Mouse (Mus musculus): ENCODE data around the gene Actr5. TPM values are rescaled to one million over a fixed set of nuclear protein-coding genes. Genes with fewer than 3 reads are reported as not detected.

Gene Actr5
- polyA plus RNA-seq, 1 experiment from 2014 or later = 6.2 TPM

GRCm38 (mm10) chr2:158652985-158653384 lies 28.3 kb downstream of the Actr5 start:
- Histone ChIP-seq H3K9me3 (ENCODE audit: control insufficient read depth, low read length) (no peaks in the 10 kb centered on the region), H3K4me3 (ENCODE audit: low read length) (no peak overlapping the region), H3K36me3 (ENCODE audit: control insufficient read depth, insufficient read depth, low read length) (no peaks in the 10 kb centered on the region), H3K4me1 (ENCODE audit: control insufficient read depth, insufficient read depth, low read depth, low read length) (no peaks in the 10 kb centered on the region), H3K27me3 (replicated peaks; ENCODE audit: control insufficient read depth, insufficient read depth, low read length) (no peaks in the 10 kb centered on the region), H3K27ac (ENCODE audit: low read depth, low read length) (no peak overlapping the region), H3K9ac (ENCODE audit: low read depth, low read length) (no peak overlapping the region), H3K4me2 (ENCODE audit: low read length) (no peak overlapping the region)
- 9% methylated on average over 4 of the region's 4 CpGs for WGBS
- peak; percentile 61; the same call in 1 of the 2 replicates for ATAC-seq

- no peaks in the 10 kb centered on the region for H3K9me3 ChIP-seq (ENCODE audit: control insufficient read depth, low read length)
- 85% methylated on average over 9 of the region's 9 CpGs for WGBS
- H3K4me2 ChIP-seq (ENCODE audit: low read length) = no peak overlapping the region
- no peaks in the 10 kb centered on the region for H3K27me3 ChIP-seq (replicated peaks; ENCODE audit: control insufficient read depth, insufficient read depth, low read length)
- H3K4me1 ChIP-seq (ENCODE audit: control insufficient read depth, insufficient read depth, low read depth, low read length) = no peaks in the 10 kb centered on the region
- H3K4me3 ChIP-seq (ENCODE audit: low read length) = no peak overlapping the region
- H3K9ac ChIP-seq (ENCODE audit: low read depth, low read length) = no peak overlapping the region
- no peak for ATAC-seq
- no peaks in the 10 kb centered on the region for H3K36me3 ChIP-seq (ENCODE audit: control insufficient read depth, insufficient read depth, low read length)
- no peak overlapping the region for H3K27ac ChIP-seq (ENCODE audit: low read depth, low read length)
Measured at GRCm38 (mm10) chr2:158654717-158655116, 30.0 kb downstream of the Actr5 start.

GRCm38 (mm10) chr2:158655806-158656205 lies 31.1 kb downstream of the Actr5 start:
- H3K4me3 ChIP-seq (ENCODE audit: low read length) = no peak overlapping the region
- H3K36me3 ChIP-seq (ENCODE audit: control insufficient read depth, insufficient read depth, low read length) = no peaks in the 10 kb centered on the region
- H3K9ac ChIP-seq (ENCODE audit: low read depth, low read length) = no peak overlapping the region
- no peak overlapping the region for H3K4me2 ChIP-seq (ENCODE audit: low read length)
- no peaks in the 10 kb centered on the region for H3K9me3 ChIP-seq (ENCODE audit: control insufficient read depth, low read length)
- H3K27me3 ChIP-seq (replicated peaks; ENCODE audit: control insufficient read depth, insufficient read depth, low read length) = no peaks in the 10 kb centered on the region
- no peak overlapping the region for H3K27ac ChIP-seq (ENCODE audit: low read depth, low read length)
- no peak for ATAC-seq
- H3K4me1 ChIP-seq (ENCODE audit: control insufficient read depth, insufficient read depth, low read depth, low read length) = no peaks in the 10 kb centered on the region
- 82% methylated on average over 4 of the region's 4 CpGs for WGBS

- H3K27me3 ChIP-seq (replicated peaks; ENCODE audit: control insufficient read depth, insufficient read depth, low read length) = no peaks in the 10 kb centered on the region
- no peak overlapping the region for H3K4me2 ChIP-seq (ENCODE audit: low read length)
- no peaks in the 10 kb centered on the region for H3K9me3 ChIP-seq (ENCODE audit: control insufficient read depth, low read length)
- H3K4me3 ChIP-seq (ENCODE audit: low read length) = no peak overlapping the region
- no peak overlapping the region for H3K27ac ChIP-seq (ENCODE audit: low read depth, low read length)
- H3K4me1 ChIP-seq (ENCODE audit: control insufficient read depth, insufficient read depth, low read depth, low read length) = no peaks in the 10 kb centered on the region
- no peaks in the 10 kb centered on the region for H3K36me3 ChIP-seq (ENCODE audit: control insufficient read depth, insufficient read depth, low read length)
- ATAC-seq = no peak
- 60% methylated on average over 6 of the region's 6 CpGs for WGBS
- H3K9ac ChIP-seq (ENCODE audit: low read depth, low read length) = no peak overlapping the region
Measured at GRCm38 (mm10) chr2:158658822-158659221, 34.1 kb downstream of the Actr5 start.

- Histone ChIP-seq H3K4me1 (ENCODE audit: control insufficient read depth, insufficient read depth, low read depth, low read length) (no peaks in the 10 kb centered on the region), H3K9ac (ENCODE audit: low read depth, low read length) (no peak overlapping the region), H3K27me3 (replicated peaks; ENCODE audit: control insufficient read depth, insufficient read depth, low read length) (no peaks in the 10 kb centered on the region), H3K4me3 (ENCODE audit: low read length) (no peak overlapping the region), H3K4me2 (ENCODE audit: low read length) (no peak overlapping the region), H3K36me3 (ENCODE audit: control insufficient read depth, insufficient read depth, low read length) (no peaks in the 10 kb centered on the region), H3K27ac (ENCODE audit: low read depth, low read length) (no peak overlapping the region), H3K9me3 (ENCODE audit: control insufficient read depth, low read length) (no peaks in the 10 kb centered on the region)
- ATAC-seq = no peak
- 81% methylated on average over 3 of the region's 3 CpGs for WGBS
Measured at GRCm38 (mm10) chr2:158659346-158659745, 34.7 kb downstream of the Actr5 start.

- no peak for ATAC-seq
- Histone ChIP-seq H3K4me2 (ENCODE audit: low read length) (no peak within 1 kb of the TSS), H3K4me3 (ENCODE audit: low read length) (no peak within 1 kb of the TSS), H3K27me3 (replicated peaks; ENCODE audit: control insufficient read depth, insufficient read depth, low read length) (no peaks in the 10 kb centered on the region), H3K9me3 (ENCODE audit: control insufficient read depth, low read length) (no peaks in the 10 kb centered on the region), H3K9ac (ENCODE audit: low read depth, low read length) (no peak within 1 kb of the TSS), H3K36me3 (ENCODE audit: control insufficient read depth, insufficient read depth, low read length) (no peaks in the 10 kb centered on the region), H3K27ac (ENCODE audit: low read depth, low read length) (no peak within 1 kb of the TSS), H3K4me1 (ENCODE audit: control insufficient read depth, insufficient read depth, low read depth, low read length) (peaks cover 10% of the 10 kb centered on the region)
- WGBS = 70% methylated on average over 4 of the region's 4 CpGs
Measured at GRCm38 (mm10) chr2:158665098-158665497, 40.4 kb downstream of the Actr5 start, which contains the start of gene Ppp1r16b. Gene Ppp1r16b (plus strand): TSS chr2:158665398.

- Histone ChIP-seq H3K9me3 (ENCODE audit: control insufficient read depth, low read length) (no peaks in the 10 kb centered on the region), H3K4me1 (ENCODE audit: control insufficient read depth, insufficient read depth, low read depth, low read length) (peaks cover 12% of the 10 kb centered on the region), H3K36me3 (ENCODE audit: control insufficient read depth, insufficient read depth, low read length) (no peaks in the 10 kb centered on the region), H3K4me2 (ENCODE audit: low read length) (peak overlapping the region; percentile 94), H3K27me3 (replicated peaks; ENCODE audit: control insufficient read depth, insufficient read depth, low read length) (no peaks in the 10 kb centered on the region), H3K4me3 (ENCODE audit: low read length) (peak overlapping the region; percentile 75), H3K9ac (ENCODE audit: low read depth, low read length) (no peak overlapping the region; the same call in 1 of the 2 replicates), H3K27ac (ENCODE audit: low read depth, low read length) (no peak overlapping the region)
- no peak for ATAC-seq
- 40% methylated on average over 13 of the region's 13 CpGs for WGBS
Measured at GRCm38 (mm10) chr2:158666071-158666800, 41.5 kb downstream of the Actr5 start.

GRCm38 (mm10) chr2:158667022-158667670 lies 42.5 kb downstream of the Actr5 start:
- Histone ChIP-seq H3K9ac (ENCODE audit: low read depth, low read length) (peak overlapping the region; percentile 87), H3K4me3 (ENCODE audit: low read length) (peak overlapping the region; percentile 75), H3K4me1 (ENCODE audit: control insufficient read depth, insufficient read depth, low read depth, low read length) (peaks cover 12% of the 10 kb centered on the region), H3K27me3 (replicated peaks; ENCODE audit: control insufficient read depth, insufficient read depth, low read length) (no peaks in the 10 kb centered on the region), H3K9me3 (ENCODE audit: control insufficient read depth, low read length) (no peaks in the 10 kb centered on the region), H3K4me2 (ENCODE audit: low read length) (peak overlapping the region; percentile 94), H3K27ac (ENCODE audit: low read depth, low read length) (peak overlapping the region; percentile 76), H3K36me3 (ENCODE audit: control insufficient read depth, insufficient read depth, low read length) (no peaks in the 10 kb centered on the region)
- WGBS = under 1% methylated on average over 46 of the region's 47 CpGs
- ATAC-seq = peak; percentile 81

GRCm38 (mm10) chr2:158667671-158668432 lies 43.2 kb downstream of the Actr5 start:
- Histone ChIP-seq H3K9me3 (ENCODE audit: control insufficient read depth, low read length) (no peaks in the 10 kb centered on the region), H3K27ac (ENCODE audit: low read depth, low read length) (peak overlapping the region; percentile 76), H3K4me1 (ENCODE audit: control insufficient read depth, insufficient read depth, low read depth, low read length) (peaks cover 12% of the 10 kb centered on the region), H3K36me3 (ENCODE audit: control insufficient read depth, insufficient read depth, low read length) (no peaks in the 10 kb centered on the region), H3K27me3 (replicated peaks; ENCODE audit: control insufficient read depth, insufficient read depth, low read length) (no peaks in the 10 kb centered on the region), H3K4me2 (ENCODE audit: low read length) (peak overlapping the region; percentile 94), H3K9ac (ENCODE audit: low read depth, low read length) (peak overlapping the region; percentile 87), H3K4me3 (ENCODE audit: low read length) (peak overlapping the region; percentile 75)
- peak; percentile 55 for ATAC-seq
- WGBS = under 1% methylated on average over 28 of the region's 54 CpGs
